Comparison of ENCODE assay signal across 11 mouse cellular contexts in the genomic region with DNA sequence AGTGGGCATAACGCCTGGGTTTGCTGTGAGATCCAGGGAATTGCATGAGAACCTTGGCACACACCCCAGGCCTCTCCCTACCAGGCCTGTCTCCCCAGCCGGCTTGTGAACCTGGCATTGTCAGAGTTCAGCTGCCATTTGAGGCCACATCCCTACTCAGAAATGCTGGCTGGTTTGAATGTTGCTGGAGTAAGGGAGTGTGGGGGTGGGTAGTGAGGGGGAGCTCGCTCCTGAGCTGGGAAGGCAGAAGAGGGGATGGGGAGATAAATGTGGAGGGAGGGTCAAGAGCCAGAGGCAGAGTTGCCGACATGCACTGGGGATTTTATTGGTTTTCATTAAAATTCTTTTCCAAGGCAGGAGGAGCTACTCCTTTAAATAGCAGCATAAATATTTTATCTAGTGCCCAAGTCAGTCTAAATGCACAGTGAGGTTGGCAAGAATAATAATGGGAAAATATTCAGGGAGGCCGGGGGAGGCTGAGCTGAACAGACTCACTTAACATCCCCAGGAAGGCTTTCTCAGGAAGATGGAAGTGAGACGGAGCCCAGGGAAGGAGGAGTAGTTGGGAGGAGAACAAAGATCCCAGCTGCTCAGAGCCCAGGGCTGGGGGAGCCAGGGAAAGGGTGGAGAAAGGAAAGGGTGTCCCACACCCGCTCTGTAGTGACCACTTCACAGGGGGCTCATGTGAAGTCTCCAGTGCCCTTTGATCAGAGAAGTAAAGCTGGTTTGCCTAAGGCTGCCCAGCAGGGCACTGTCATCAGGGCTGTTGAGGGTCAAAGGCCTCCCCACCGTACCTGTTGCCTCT. TPM values are rescaled to one million over a fixed set of nuclear protein-coding genes. Genes with fewer than 3 reads are reported as not detected.
DNase-seq lines count a peak whose midpoint lies in the region; ATAC-seq and TF ChIP-seq lines count a peak whose summit lies in the region.
"Had no signal": no experiment of that assay in that cellular context is flagged by ENCODE, and none has a peak within 500 bp of the region (broad histone marks: within the 10 kb centered on the region; RNA-seq: fewer than 3 reads in every experiment).

No protein-coding gene starts in this region.

- no peaks in the 10 kb centered on the region for H3K4me1 ChIP-seq in heart, postnatal 0 days (ENCODE audit: control insufficient read depth, insufficient read depth)
- H3K4me1 ChIP-seq in heart, adult 2 months (ENCODE audit: control insufficient read depth, insufficient read depth, low read length): no peaks in the 10 kb centered on the region
- peaks cover 34% of the 10 kb centered on the region for H3K4me1 ChIP-seq in limb, embryonic 13.5 days

- H3K79me2 ChIP-seq in heart, adult 2 months (replicated peaks; ENCODE audit: control insufficient read depth, insufficient read depth, low read length): no peaks in the 10 kb centered on the region

- 0 out of 2 replicates have a peak, but pooled peaks have one; percentile 8 for ATAC-seq in heart, postnatal 0 days (ENCODE audit: insufficient read depth, low read depth)
- ATAC-seq in limb, embryonic 13.5 days (ENCODE audit: low FRiP score, low read depth): peak; percentile 57; the same call in 1 of the 2 replicates

- 27% methylated on average over 8 of the region's 8 CpGs for WGBS in heart, postnatal 0 days
- 31% methylated on average over 8 of the region's 8 CpGs for WGBS in heart, adult 2 months
- WGBS in limb, embryonic 13.5 days: 17% methylated on average over 8 of the region's 8 CpGs

- intact Hi-C loops in heart, adult 2 months (cut with DNase I): loop anchor here (5.0 kb wide), 1 partner anchor 529 kb away; no protein-coding TSS in a partner anchor

- no peak for TF ChIP-seq EP300 in heart, postnatal 0 days (IDR thresholded peaks at IDR 0.05; ENCODE audit: low read depth)
- no peak for TF ChIP-seq EP300 in heart, adult 2 months (IDR thresholded peaks at IDR 0.05; ENCODE audit: insufficient read depth, low read depth, low read length)

- H3K4me2 ChIP-seq in heart, postnatal 0 days (ENCODE audit: low read depth, low read length): no peak overlapping the region
- H3K4me2 ChIP-seq in limb, embryonic 13.5 days (replicated peaks): peak overlapping the region; percentile 3; the same call in 1 of the 2 replicates

- 0 out of 2 replicates have a peak, but pooled peaks cover 6% of the 10 kb centered on the region for H3K27me3 ChIP-seq in heart, postnatal 0 days (ENCODE audit: control insufficient read depth, insufficient read depth, low read length)
- H3K27me3 ChIP-seq in heart, adult 2 months (ENCODE audit: control insufficient read depth, insufficient read depth, low read length): no peaks in the 10 kb centered on the region
- no peaks in the 10 kb centered on the region for H3K27me3 ChIP-seq in limb, embryonic 13.5 days

- TF ChIP-seq POLR2A in heart, adult 2 months (IDR thresholded peaks at IDR 0.05; ENCODE audit: insufficient read depth, low read depth, low read length): no peak

- H3K36me3 ChIP-seq in heart, postnatal 0 days (replicated peaks; ENCODE audit: control insufficient read depth, insufficient read depth, low read length): no peaks in the 10 kb centered on the region
- H3K36me3 ChIP-seq in heart, adult 2 months (ENCODE audit: control insufficient read depth, insufficient read depth, low read length): no peaks in the 10 kb centered on the region
- no peaks in the 10 kb centered on the region for H3K36me3 ChIP-seq in limb, embryonic 13.5 days
- H3K36me3 ChIP-seq: G1E had no signal

- H3K27ac ChIP-seq in heart, postnatal 0 days (ENCODE audit: low read depth): no peak overlapping the region
- H3K27ac ChIP-seq in heart, adult 2 months: no peak overlapping the region
- H3K27ac ChIP-seq in limb, embryonic 13.5 days: peak overlapping the region; percentile 75; the same call in 1 of the 2 replicates

- DNase-seq in heart, postnatal 0 days (ENCODE audit: low spot score): no peak
- no peak for DNase-seq in heart, adult 2 months
- peak; percentile 61 to 71 for DNase-seq in right cerebral cortex, postnatal 10 days (ENCODE audit: low spot score in 2 of 2)
- no peak for DNase-seq in right cerebral cortex, postnatal 4 days
- DNase-seq in telencephalon, adult 2 months (ENCODE audit: low read depth, low spot score): peak; percentile 58
- DNase-seq in spleen, postnatal 4 days (ENCODE audit: low spot score in 2 of 2): no peak
- no peak for DNase-seq in cerebellum, postnatal 36 days
- DNase-seq: layer of hippocampus, adult 9-11 months had no signal

- H3K4me3 ChIP-seq in heart, postnatal 0 days (ENCODE audit: low read depth, low read length): no peak overlapping the region
- no peak overlapping the region for H3K4me3 ChIP-seq in heart, adult 2 months
- H3K4me3 ChIP-seq in limb, embryonic 13.5 days: no peak overlapping the region

- no peaks in the 10 kb centered on the region for H3K9me3 ChIP-seq in heart, postnatal 0 days (replicated peaks; ENCODE audit: control insufficient read depth, low read length)
- H3K9me3 ChIP-seq in limb, embryonic 13.5 days: no peaks in the 10 kb centered on the region
- H3K9me3 ChIP-seq: G1E had no signal

- no peak for TF ChIP-seq CTCF in heart, postnatal 0 days (IDR thresholded peaks at IDR 0.05; ENCODE audit: low read depth)
- TF ChIP-seq CTCF in heart, adult 2 months (IDR thresholded peaks at IDR 0.05): no peak

- no peak overlapping the region for H3K9ac ChIP-seq in heart, postnatal 0 days (replicated peaks; ENCODE audit: low read depth, low read length)
- no peak overlapping the region for H3K9ac ChIP-seq in heart, adult 2 months (ENCODE audit: low read depth, low read length)
- 0 out of 2 replicates have a peak overlapping the region, but pooled peaks have one; percentile 13 for H3K9ac ChIP-seq in limb, embryonic 13.5 days

RNA-seq across cellular contexts. Expression of a gene that starts 11.3 kb away (rescaled TPM):
- 0.73 TPM in 1 of 2 replicates, not detected in the other for total RNA-seq in heart, postnatal 0 days (2014; rRNA removed; ENCODE audit: low replicate concordance)
- polyA plus RNA-seq in heart, postnatal 0 days (2015; fragmentation: Nextera tagmentation; extraction: Ambion mirVana): 0.25 and 0.38 TPM in 2 replicates
- total RNA-seq in heart, adult 2 months (2021): not detected
- 0.15 and 0.21 TPM in 2 replicates for polyA plus RNA-seq in heart, adult 2 months (2012; rRNA removed)
- polyA plus RNA-seq in limb, embryonic 13.5 days (2015; fragmentation: Nextera tagmentation; extraction: Ambion mirVana): 1.2 and 2.0 TPM in 2 replicates
- total RNA-seq: G1E; monocyte, adult 5-6 weeks had no signal
- polyA plus RNA-seq: G1E had no signal

RNA-seq across cellular contexts. Expression of a gene that starts 16.4 kb away (rescaled TPM):
- total RNA-seq in heart, postnatal 0 days (2014; rRNA removed; ENCODE audit: low replicate concordance): not detected in 2 replicates
- polyA plus RNA-seq in heart, postnatal 0 days (2015; fragmentation: Nextera tagmentation; extraction: Ambion mirVana): not detected in 2 replicates
- not detected for total RNA-seq in heart, adult 2 months (2021)
- not detected in 2 replicates for polyA plus RNA-seq in heart, adult 2 months (2012; rRNA removed)
- polyA plus RNA-seq in limb, embryonic 13.5 days (2015; fragmentation: Nextera tagmentation; extraction: Ambion mirVana): 0.11 and 0.42 TPM in 2 replicates
- total RNA-seq: G1E; monocyte, adult 5-6 weeks had no signal
- polyA plus RNA-seq: G1E had no signal

RNA-seq across cellular contexts. Expression of a gene that starts 17.4 kb away (rescaled TPM):
- total RNA-seq in heart, postnatal 0 days (2014; rRNA removed; ENCODE audit: low replicate concordance): 12.3 and 46.3 TPM in 2 replicates
- 6.6 and 7.2 TPM in 2 replicates for polyA plus RNA-seq in heart, postnatal 0 days (2015; fragmentation: Nextera tagmentation; extraction: Ambion mirVana)
- 1 to 10 TPM; 4.9 to 5.9 TPM for total RNA-seq in heart, adult 2 months (2021)
- 6.7 and 11.5 TPM in 2 replicates for polyA plus RNA-seq in heart, adult 2 months (2012; rRNA removed)
- polyA plus RNA-seq in limb, embryonic 13.5 days (2015; fragmentation: Nextera tagmentation; extraction: Ambion mirVana): 13.6 and 15.6 TPM in 2 replicates

RNA-seq across cellular contexts. Expression of a gene that starts 45.3 kb away (rescaled TPM):
- total RNA-seq in heart, postnatal 0 days (2014; rRNA removed; ENCODE audit: low replicate concordance): 58.9 and 60.1 TPM in 2 replicates
- polyA plus RNA-seq in heart, postnatal 0 days (2015; fragmentation: Nextera tagmentation; extraction: Ambion mirVana): 30.5 and 35.1 TPM in 2 replicates
- 10 to 100 TPM; 16.9 to 18.5 TPM for total RNA-seq in heart, adult 2 months (2021)
- polyA plus RNA-seq in heart, adult 2 months (2012; rRNA removed): 28.7 and 43.8 TPM in 2 replicates
- 110 and 113 TPM in 2 replicates for polyA plus RNA-seq in limb, embryonic 13.5 days (2015; fragmentation: Nextera tagmentation; extraction: Ambion mirVana)

Comparison
In these comparisons a context has a peak if more than half of its experiments do, and no peak if none do; other contexts are left out.
1. DNase-seq: peak in right cerebral cortex, postnatal 10 days (2 of 2) and telencephalon, adult 2 months (single experiment); none in heart, postnatal 0 days (single experiment), heart, adult 2 months (0 of 2), right cerebral cortex, postnatal 4 days (single experiment), spleen, postnatal 4 days (0 of 2) and cerebellum, postnatal 36 days (0 of 2).